Mouse (Mus musculus) kidney, adult 2 months (tissue): ENCODE data around the gene Vwf. TPM values are rescaled to one million over a fixed set of nuclear protein-coding genes. Genes with fewer than 3 reads are reported as not detected.
A peak's percentile ranks its signal among the peaks of the same experiment; 100 is the strongest.

ENCODE experiments used
- DNase-seq: peaks from one replicate; pipeline ENCODE4 v3.0.0; 2021
- H3K27ac ChIP-seq: fragments of 200-500 bp; 2 replicates; pipeline ENCODE4 v1.5.1; 2012; ENCODE audit warnings: low read depth, low read length, control low read depth, inconsistent platforms; ENCODE audit not compliant: insufficient read depth
- H3K27me3 ChIP-seq: fragments of 200-500 bp; replicated peaks from 2 replicates; pipeline ENCODE4 v1.6.1; 2012; ENCODE audit warnings: mild to moderate bottlenecking, moderate library complexity, low read length, inconsistent platforms; ENCODE audit not compliant: control insufficient read depth, insufficient read depth
- H3K36me3 ChIP-seq: fragments of 200-500 bp; 2 replicates; pipeline ENCODE4 v1.6.1; 2012; ENCODE audit warnings: mild to moderate bottlenecking, moderate library complexity, low read length, inconsistent platforms; ENCODE audit not compliant: control insufficient read depth, insufficient read depth
- H3K4me1 ChIP-seq: fragments of 200-500 bp; 2 replicates; pipeline ENCODE4 v1.6.1; 2011; ENCODE audit warnings: low read length; ENCODE audit not compliant: control insufficient read depth, insufficient read depth
- H3K4me3 ChIP-seq: fragments of 200-500 bp; 2 replicates; pipeline ENCODE4 v1.5.1; 2011; ENCODE audit warnings: mild to moderate bottlenecking, low read depth, low read length, control low read depth; ENCODE audit not compliant: insufficient read depth
- CTCF ChIP-seq: fragments of 200-500 bp; conservative IDR thresholded peaks from 2 replicates; pipeline ENCODE4 v1.5.1; 2011; ENCODE audit warnings: low read depth, mild to moderate bottlenecking, control low read depth, low read length, moderate library complexity, mixed read lengths; ENCODE audit not compliant: insufficient read depth, insufficient read length
- POLR2A ChIP-seq: fragments of 200-500 bp; IDR thresholded peaks from one replicate; pipeline ENCODE4 v1.6.1; 2011; ENCODE audit warnings: low read depth, low read length, control low read depth
- WGBS: fragments of 180-500 bp; shearing (Covaris S2); methylation state at CpG from one replicate; pipeline ENCODE4 v1.1.7; 2018; 5-methylcytosine and 5-hydroxymethylcytosine counted together
- polyA plus RNA-seq: library from polyadenylated mRNA; depleted of rRNA; stranded (reverse); fragments of >200 nt; gene quantifications from 2 replicates; pipeline ENCODE4 v1.2.3, GENCODE M21; 2012

Gene Vwf
- polyA plus RNA-seq, 1 experiment, result 14.6 TPM

DNA sequence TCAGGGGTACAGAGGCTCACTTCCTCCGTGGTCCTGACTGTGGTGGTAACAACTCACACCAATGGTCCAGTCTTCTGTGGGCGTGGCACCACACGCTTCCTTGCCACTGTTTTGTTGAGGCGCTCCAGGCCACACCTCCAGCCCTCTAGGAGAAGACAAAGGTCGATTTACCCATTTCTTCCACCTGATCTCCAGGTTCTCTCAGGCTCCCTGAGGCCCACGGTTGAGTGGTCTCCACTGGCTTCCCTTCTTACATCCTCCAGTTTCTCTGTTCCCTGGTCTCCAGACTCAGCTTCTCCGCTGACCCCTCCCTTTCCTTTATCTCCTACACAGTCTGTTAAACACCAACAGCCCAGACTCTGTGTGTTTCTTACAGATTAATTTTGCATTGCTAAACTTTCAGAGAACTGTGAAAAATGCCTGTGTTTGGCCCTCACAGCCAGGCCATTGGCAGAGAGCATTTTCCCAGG lies 18.3 kb downstream of the Vwf start:
- no peaks in the 10 kb centered on the region for H3K4me1 ChIP-seq
- H3K27me3 ChIP-seq, result no peaks in the 10 kb centered on the region
- H3K27ac ChIP-seq, result no peak overlapping the region
- H3K36me3 ChIP-seq, result no peaks in the 10 kb centered on the region
- WGBS, result 54% methylated on average over 7 of the region's 7 CpGs
- peak; percentile 33 for DNase-seq
- TF ChIP-seq POLR2A (no peak), CTCF (no peak)
- H3K4me3 ChIP-seq, result no peak overlapping the region

DNA sequence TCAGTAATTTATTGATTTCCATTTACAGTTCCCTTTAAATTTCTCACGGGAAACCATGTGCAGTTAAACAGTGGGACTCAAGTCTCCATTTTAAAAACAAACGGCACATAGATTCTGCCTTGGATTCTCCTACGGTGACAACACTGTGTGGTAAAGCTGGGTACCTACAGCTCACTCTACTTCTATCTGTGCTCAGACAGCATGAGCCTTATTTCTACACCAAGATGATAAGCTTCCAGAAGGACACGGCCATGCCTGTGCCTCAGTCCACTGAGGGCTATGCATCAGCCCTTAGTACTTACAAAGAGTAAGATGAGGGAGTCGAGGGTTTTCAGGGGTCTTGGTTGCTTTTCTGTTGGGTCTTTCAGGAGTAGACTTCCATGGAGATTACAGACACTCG lies 18.8 kb downstream of the Vwf start:
- no peak overlapping the region for H3K4me3 ChIP-seq
- H3K4me1 ChIP-seq, result no peaks in the 10 kb centered on the region
- no peaks in the 10 kb centered on the region for H3K36me3 ChIP-seq
- H3K27me3 ChIP-seq, result no peaks in the 10 kb centered on the region
- WGBS, result 83% methylated on average over 6 of the region's 6 CpGs
- DNase-seq, result no peak
- H3K27ac ChIP-seq, result no peak overlapping the region
- TF ChIP-seq POLR2A (no peak), CTCF (no peak)

DNA sequence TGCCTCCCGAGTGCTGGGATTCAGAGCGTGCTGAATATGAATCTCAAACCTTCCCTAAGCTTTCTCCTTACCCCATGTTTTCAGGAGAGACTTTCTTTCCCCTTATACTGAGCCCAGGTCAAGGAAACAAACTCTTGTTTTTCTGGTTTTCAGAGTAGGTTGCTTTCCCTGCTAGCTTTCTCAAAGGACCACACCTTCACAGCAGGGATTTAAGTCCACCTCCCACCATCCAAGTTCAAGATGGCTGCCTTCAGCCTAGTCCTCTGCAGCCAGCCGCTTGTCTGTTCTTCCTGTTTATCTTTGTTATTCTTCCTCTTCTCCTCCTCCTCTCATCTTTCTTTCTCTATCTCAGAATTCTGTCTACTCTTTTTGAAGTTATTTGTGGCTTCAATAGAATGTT lies 20.1 kb downstream of the Vwf start:
- no peak for DNase-seq
- Histone ChIP-seq H3K27ac (no peak overlapping the region), H3K4me1 (no peaks in the 10 kb centered on the region), H3K27me3 (no peaks in the 10 kb centered on the region), H3K36me3 (no peaks in the 10 kb centered on the region), H3K4me3 (no peak overlapping the region)
- WGBS, result 90% methylated on average over 3 of the region's 3 CpGs
- TF ChIP-seq POLR2A (no peak), CTCF (no peak)

DNA sequence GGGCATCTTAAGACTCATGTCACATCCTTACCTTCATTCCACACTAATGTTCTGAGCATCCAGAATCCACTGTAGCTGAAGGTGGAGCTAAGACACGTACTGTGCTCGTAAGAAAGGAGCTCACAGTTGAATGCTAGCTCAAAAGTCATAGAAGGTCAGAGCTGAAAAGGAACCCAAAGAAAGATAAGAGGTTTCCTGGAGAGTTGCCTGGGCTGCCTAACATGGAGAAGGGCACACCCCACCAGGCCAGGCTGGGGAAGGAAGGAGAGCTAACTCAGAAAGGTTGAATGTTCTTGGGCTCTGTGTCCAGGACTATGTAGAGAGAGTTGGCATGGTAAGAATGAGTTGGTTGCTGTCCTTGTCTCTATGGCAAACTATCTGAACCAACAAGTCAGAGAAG lies 21.8 kb downstream of the Vwf start:
- WGBS, result 85% methylated on average over 2 of the region's 2 CpGs
- no peak for DNase-seq
- H3K4me3 ChIP-seq, result no peak overlapping the region

DNA sequence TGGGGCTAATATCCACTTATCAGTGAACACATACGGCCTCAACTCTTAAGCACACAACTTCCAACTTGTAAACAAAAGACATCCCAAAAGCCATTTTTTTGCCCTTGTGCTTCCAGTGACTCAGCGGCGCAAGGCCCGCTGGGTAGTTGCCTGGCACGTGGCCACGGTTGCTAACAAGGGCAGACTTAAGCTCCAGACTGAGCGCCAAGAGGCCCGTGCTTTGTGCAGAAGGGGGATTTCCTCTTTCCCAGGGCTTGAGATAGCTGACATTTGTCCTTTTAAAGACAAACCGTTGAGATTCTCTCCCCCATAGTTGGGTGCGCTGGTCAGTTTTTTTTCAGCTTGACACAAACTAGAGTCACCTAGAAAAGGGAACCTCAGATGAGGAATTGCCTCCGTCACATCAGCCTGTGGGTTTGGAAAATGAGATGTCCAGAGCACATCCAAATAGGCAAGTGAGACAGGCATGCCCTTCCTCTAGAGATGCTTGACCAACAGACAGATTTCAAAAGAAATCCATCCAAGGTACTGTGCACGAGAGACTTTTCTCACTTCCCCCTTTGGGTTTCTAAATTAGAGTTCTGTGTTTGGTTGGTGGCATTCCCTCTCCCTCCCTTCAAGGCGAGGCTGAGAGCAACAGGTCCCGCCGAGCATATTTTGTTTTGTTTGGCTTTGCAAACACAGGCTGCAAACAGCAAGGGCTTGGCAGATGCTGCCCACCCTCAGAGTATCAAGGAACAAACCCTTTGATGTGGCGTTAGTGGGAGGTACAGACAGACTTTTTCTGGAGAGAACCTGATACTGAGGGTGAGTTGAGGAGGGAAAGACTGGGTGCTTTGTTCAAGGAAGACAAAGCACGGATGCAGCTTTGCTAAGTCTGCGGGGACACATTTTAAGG lies 26.0 kb downstream of the Vwf start:
- no peaks in the 10 kb centered on the region for H3K36me3 ChIP-seq
- peak overlapping the region; percentile 29 for H3K4me3 ChIP-seq
- 32% methylated on average over 18 of the region's 18 CpGs for WGBS
- H3K27ac ChIP-seq, result peak overlapping the region; percentile 4; the same call in 1 of the 2 replicates
- no peaks in the 10 kb centered on the region; the same call in 1 of the 2 replicates for H3K4me1 ChIP-seq
- H3K27me3 ChIP-seq, result no peaks in the 10 kb centered on the region
- TF ChIP-seq POLR2A (no peak), CTCF (no peak)
- DNase-seq, result peak; percentile 82

More for the DNA sequence above, 21.8 kb downstream of the Vwf start:
- Histone ChIP-seq H3K27ac (no peak overlapping the region), H3K36me3 (no peaks in the 10 kb centered on the region), H3K27me3 (no peaks in the 10 kb centered on the region), H3K4me1 (no peaks in the 10 kb centered on the region; the same call in 1 of the 2 replicates)
- no peak for TF ChIP-seq CTCF
- TF ChIP-seq POLR2A, result no peak

DNA sequence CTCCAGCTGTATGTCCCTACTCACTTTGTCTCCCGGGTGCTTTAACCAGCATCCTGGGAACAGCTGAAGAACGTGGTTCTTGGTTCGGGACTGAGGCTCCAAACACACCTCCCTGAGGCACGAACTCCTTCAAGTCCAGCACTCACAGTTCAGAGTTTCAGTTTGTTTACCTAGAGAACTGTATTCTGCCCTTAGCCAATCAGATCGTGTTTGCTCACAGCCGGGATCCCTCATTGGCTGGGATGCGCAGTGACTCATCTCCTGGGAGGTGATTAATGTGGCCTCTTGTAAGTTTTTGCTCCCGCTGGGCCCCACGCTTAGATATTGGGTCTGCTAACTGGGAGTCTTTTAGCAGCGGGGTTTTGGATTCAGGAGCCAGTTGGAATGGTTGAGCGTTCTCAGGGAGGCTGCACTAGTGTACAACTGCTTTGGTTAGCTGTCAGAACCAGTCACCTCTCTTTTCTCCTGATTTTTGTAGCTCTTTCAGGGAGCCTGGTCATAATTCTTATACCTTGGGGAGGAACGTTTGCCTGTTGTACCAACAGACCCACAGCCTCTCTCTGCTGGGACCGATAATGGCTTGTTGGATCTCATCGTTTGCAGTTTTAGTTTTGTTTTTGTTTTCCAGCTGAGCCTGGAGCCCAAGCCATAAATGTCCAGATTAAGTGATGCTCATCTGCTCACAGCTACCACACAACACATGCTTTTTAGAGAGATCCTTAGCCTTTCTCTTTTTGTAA lies 26.8 kb downstream of the Vwf start:
- WGBS, result 9% methylated on average over 14 of the region's 14 CpGs
- H3K4me1 ChIP-seq, result no peaks in the 10 kb centered on the region; the same call in 1 of the 2 replicates
- TF ChIP-seq POLR2A, result no peak
- TF ChIP-seq CTCF, result no peak
- H3K36me3 ChIP-seq, result no peaks in the 10 kb centered on the region
- peak overlapping the region; percentile 29 for H3K4me3 ChIP-seq
- DNase-seq, result peak; percentile 89
- no peaks in the 10 kb centered on the region for H3K27me3 ChIP-seq
- H3K27ac ChIP-seq, result peak overlapping the region; percentile 4; the same call in 1 of the 2 replicates

DNA sequence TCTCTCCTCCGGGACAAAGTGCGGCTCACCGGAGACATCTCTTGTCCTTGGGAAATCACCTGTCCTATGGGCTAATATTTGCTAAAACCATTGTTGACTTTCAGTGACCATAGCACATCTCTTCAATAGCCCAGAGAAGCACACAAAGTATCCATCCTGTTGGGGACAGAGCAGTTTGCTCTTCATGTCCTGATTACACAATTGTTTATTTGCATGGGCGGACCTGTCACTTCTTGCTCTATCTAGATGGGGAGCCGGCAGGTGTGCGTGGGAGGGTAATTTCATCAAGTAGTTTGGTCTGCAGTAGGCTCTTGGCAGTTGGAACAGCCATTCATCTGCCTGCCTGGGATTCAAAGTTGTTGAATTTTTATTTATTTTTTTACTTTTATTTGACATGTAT lies 28.5 kb downstream of the Vwf start:
- Histone ChIP-seq H3K4me1 (no peaks in the 10 kb centered on the region; the same call in 1 of the 2 replicates), H3K27ac (no peak overlapping the region), H3K36me3 (no peaks in the 10 kb centered on the region), H3K27me3 (no peaks in the 10 kb centered on the region), H3K4me3 (no peak overlapping the region)
- TF ChIP-seq POLR2A (no peak), CTCF (no peak)
- DNase-seq, result no peak
- WGBS, result 90% methylated on average over 6 of the region's 6 CpGs
